Mouse (Mus musculus) kidney, embryonic 15.5 days (tissue): ENCODE results near the gene Nedd4. TPM values are rescaled to one million over a fixed set of nuclear protein-coding genes. Genes with fewer than 3 reads are reported as not detected.
A peak's percentile ranks its signal among the peaks of the same experiment; 100 is the strongest.
"Not testable (repeated sequence)": the region's sequence is repeated elsewhere in the genome, so short reads cannot be mapped to it uniquely, and the experiment has no call there.

Experiments
- ATAC-seq: fragments of 200-750 bp; cut with Nextera tagmentation; replicated peaks from 2 replicates; pipeline ENCODE4 v1.8.0; 2017; ENCODE audit warnings: moderate TSS enrichment; ENCODE audit not compliant: low FRiP score
- H3K27ac ChIP-seq: fragments of 300-500 bp; sonication (generic); 2 replicates; pipeline ENCODE4 v1.5.1; 2015; ENCODE audit warnings: mild to moderate bottlenecking, inconsistent platforms
- H3K27me3 ChIP-seq: fragments of 300-500 bp; sonication (generic); 2 replicates; pipeline ENCODE4 v1.6.1; 2015; ENCODE audit warnings: inconsistent platforms
- H3K36me3 ChIP-seq: fragments of 300-500 bp; sonication (generic); 2 replicates; pipeline ENCODE4 v1.6.1; 2015; ENCODE audit warnings: inconsistent platforms
- H3K4me1 ChIP-seq: fragments of 300-500 bp; sonication (generic); 2 replicates; pipeline ENCODE4 v1.6.1; 2015; ENCODE audit warnings: inconsistent platforms
- H3K4me2 ChIP-seq: fragments of 300-500 bp; sonication (generic); 2 replicates; pipeline ENCODE4 v1.6.1; 2015; ENCODE audit warnings: moderate library complexity, mild to moderate bottlenecking, inconsistent platforms
- H3K4me3 ChIP-seq: fragments of 300-500 bp; sonication (generic); replicated peaks from 2 replicates; pipeline ENCODE4 v1.5.1; 2015; ENCODE audit warnings: mild to moderate bottlenecking, inconsistent platforms
- H3K9ac ChIP-seq: fragments of 300-500 bp; sonication (generic); 2 replicates; pipeline ENCODE4 v1.6.1; 2015; ENCODE audit warnings: mild to moderate bottlenecking, inconsistent platforms
- H3K9me3 ChIP-seq: fragments of 300-500 bp; sonication (generic); replicated peaks from 2 replicates; pipeline ENCODE4 v1.6.1; 2016; ENCODE audit warnings: inconsistent platforms
- WGBS: fragments of 180-500 bp; shearing (Covaris S2); methylation state at CpG from one replicate; pipeline ENCODE4 v1.1.7; 2015; ENCODE audit warnings: mixed read lengths; 5-methylcytosine and 5-hydroxymethylcytosine counted together
- polyA plus RNA-seq: library from polyadenylated mRNA; unstranded; fragments of >200 nt; fragmentation: Nextera tagmentation; extraction: Ambion mirVana; gene quantifications from 2 replicates; pipeline ENCODE4 v1.2.1, GENCODE M21; 2015

The Nedd4 gene
- polyA plus RNA-seq, 1 experiment from 2014 or later, result 670 TPM

- Histone ChIP-seq H3K27ac (peak overlapping the region; percentile 99), H3K4me2 (peak overlapping the region; percentile 74), H3K4me1 (peaks cover 32% of the 10 kb centered on the region), H3K36me3 (no peaks in the 10 kb centered on the region), H3K4me3 (peak overlapping the region; percentile 44), H3K9ac (peak overlapping the region; percentile 57), H3K27me3 (no peaks in the 10 kb centered on the region), H3K9me3 (no peaks in the 10 kb centered on the region)
- 51% methylated on average over 9 of the region's 9 CpGs for WGBS
- peak; percentile 87 for ATAC-seq
Measured at GRCm38 (mm10) chr9:72638951-72639842, 22.9 kb upstream of the Nedd4 start.

GRCm38 (mm10) chr9:72639843-72640621 lies 22.1 kb upstream of the Nedd4 start:
- H3K9me3 ChIP-seq, result no peaks in the 10 kb centered on the region
- peak overlapping the region; percentile 57 for H3K9ac ChIP-seq
- WGBS, result under 1% methylated on average over 27 of the region's 27 CpGs
- no peaks in the 10 kb centered on the region for H3K27me3 ChIP-seq
- H3K4me1 ChIP-seq, result peaks cover 32% of the 10 kb centered on the region
- ATAC-seq, result peak; percentile 96
- H3K36me3 ChIP-seq, result no peaks in the 10 kb centered on the region
- peak overlapping the region; percentile 99 for H3K27ac ChIP-seq
- peak overlapping the region; percentile 44 for H3K4me3 ChIP-seq
- H3K4me2 ChIP-seq, result peak overlapping the region; percentile 74

- Histone ChIP-seq H3K4me1 (peaks cover 32% of the 10 kb centered on the region), H3K9ac (no peak overlapping the region), H3K36me3 (no peaks in the 10 kb centered on the region), H3K9me3 (no peaks in the 10 kb centered on the region), H3K27ac (peak overlapping the region; percentile 99), H3K27me3 (no peaks in the 10 kb centered on the region), H3K4me3 (0 out of 2 replicates have a peak overlapping the region, but pooled peaks have one; percentile 44), H3K4me2 (peak overlapping the region; percentile 74)
- WGBS, result 10% methylated on average over 7 of the region's 7 CpGs
- peak; percentile 23 for ATAC-seq
Measured at GRCm38 (mm10) chr9:72640642-72641041, 21.5 kb upstream of the Nedd4 start.

- no peak for ATAC-seq
- Histone ChIP-seq H3K9ac (no peak overlapping the region), H3K4me1 (peaks cover 32% of the 10 kb centered on the region), H3K27me3 (no peaks in the 10 kb centered on the region), H3K4me3 (no peak overlapping the region), H3K27ac (peak overlapping the region; percentile 99), H3K4me2 (peak overlapping the region; percentile 74), H3K36me3 (no peaks in the 10 kb centered on the region), H3K9me3 (no peaks in the 10 kb centered on the region)
- WGBS, result 51% methylated on average over 6 of the region's 6 CpGs
Measured at GRCm38 (mm10) chr9:72641093-72641680, 21.0 kb upstream of the Nedd4 start.

- H3K4me2 ChIP-seq, H3K4me3 ChIP-seq, H3K27ac ChIP-seq, H3K9me3 ChIP-seq, H3K36me3 ChIP-seq, H3K9ac ChIP-seq, ATAC-seq, H3K27me3 ChIP-seq: not testable (repeated sequence)
- 93% methylated on average over 4 of the region's 4 CpGs for WGBS
- peaks cover 32% of the 10 kb centered on the region for H3K4me1 ChIP-seq
Measured at GRCm38 (mm10) chr9:72642756-72643447, 19.2 kb upstream of the Nedd4 start.

GRCm38 (mm10) chr9:72643651-72644417 lies 18.3 kb upstream of the Nedd4 start:
- no peaks in the 10 kb centered on the region for H3K36me3 ChIP-seq
- no peaks in the 10 kb centered on the region for H3K9me3 ChIP-seq
- peaks cover 32% of the 10 kb centered on the region for H3K4me1 ChIP-seq
- no peak overlapping the region for H3K4me3 ChIP-seq
- no peak overlapping the region for H3K4me2 ChIP-seq
- H3K27me3 ChIP-seq, result no peaks in the 10 kb centered on the region
- ATAC-seq, result no peak
- no peak overlapping the region for H3K9ac ChIP-seq
- WGBS, result 78% methylated on average over 6 of the region's 6 CpGs
- H3K27ac ChIP-seq, result 0 out of 2 replicates have a peak overlapping the region, but pooled peaks have one; percentile 10

- Histone ChIP-seq H3K27ac (0 out of 2 replicates have a peak overlapping the region, but pooled peaks have one; percentile 10), H3K9ac (no peak overlapping the region), H3K4me1 (peaks cover 25% of the 10 kb centered on the region), H3K4me3 (no peak overlapping the region), H3K4me2 (no peak overlapping the region), H3K27me3 (no peaks in the 10 kb centered on the region), H3K9me3 (no peaks in the 10 kb centered on the region), H3K36me3 (no peaks in the 10 kb centered on the region)
- no peak for ATAC-seq
- 45% methylated on average over 6 of the region's 6 CpGs for WGBS
Measured at GRCm38 (mm10) chr9:72644418-72645110, 17.6 kb upstream of the Nedd4 start.

- no peaks in the 10 kb centered on the region for H3K9me3 ChIP-seq
- whole genome bisulfite sequencing, result 61% methylated on average over 2 of the region's 2 CpGs
- no peak for ATAC-seq
- H3K27me3 ChIP-seq, result no peaks in the 10 kb centered on the region
- H3K4me3 ChIP-seq, result no peak overlapping the region
- H3K4me2 ChIP-seq, result no peak overlapping the region
- H3K36me3 ChIP-seq, result no peaks in the 10 kb centered on the region
- H3K4me1 ChIP-seq, result peaks cover 19% of the 10 kb centered on the region
- no peak overlapping the region for H3K27ac ChIP-seq
- H3K9ac ChIP-seq, result no peak overlapping the region
Measured at GRCm38 (mm10) chr9:72649781-72650180, 12.4 kb upstream of the Nedd4 start.

- peak overlapping the region; percentile 89 for H3K27ac ChIP-seq
- H3K27me3 ChIP-seq, result no peaks in the 10 kb centered on the region
- no peaks in the 10 kb centered on the region for H3K36me3 ChIP-seq
- no peak overlapping the region; the same call in 1 of the 2 replicates for H3K9ac ChIP-seq
- ATAC-seq, result peak; percentile 86
- H3K9me3 ChIP-seq, result no peaks in the 10 kb centered on the region
- H3K4me3 ChIP-seq, result peak overlapping the region; percentile 15; the same call in 1 of the 2 replicates
- peak overlapping the region; percentile 50 for H3K4me2 ChIP-seq
- WGBS, result 7% methylated on average over 8 of the region's 8 CpGs
- peaks cover 37% of the 10 kb centered on the region for H3K4me1 ChIP-seq
Measured at GRCm38 (mm10) chr9:72652961-72653360, 9.2 kb upstream of the Nedd4 start.

GRCm38 (mm10) chr9:72653533-72653932 lies 8.6 kb upstream of the Nedd4 start:
- no peak overlapping the region for H3K9ac ChIP-seq
- H3K4me1 ChIP-seq, result peaks cover 37% of the 10 kb centered on the region
- peak overlapping the region; percentile 89 for H3K27ac ChIP-seq
- 0 out of 2 replicates have a peak, but pooled peaks have one; percentile 23 for ATAC-seq
- no peaks in the 10 kb centered on the region for H3K36me3 ChIP-seq
- WGBS, result 17% methylated on average over 4 of the region's 4 CpGs
- no peak overlapping the region for H3K4me3 ChIP-seq
- peak overlapping the region; percentile 50 for H3K4me2 ChIP-seq
- no peaks in the 10 kb centered on the region for H3K27me3 ChIP-seq
- no peaks in the 10 kb centered on the region for H3K9me3 ChIP-seq
